In the genomic region with DNA sequence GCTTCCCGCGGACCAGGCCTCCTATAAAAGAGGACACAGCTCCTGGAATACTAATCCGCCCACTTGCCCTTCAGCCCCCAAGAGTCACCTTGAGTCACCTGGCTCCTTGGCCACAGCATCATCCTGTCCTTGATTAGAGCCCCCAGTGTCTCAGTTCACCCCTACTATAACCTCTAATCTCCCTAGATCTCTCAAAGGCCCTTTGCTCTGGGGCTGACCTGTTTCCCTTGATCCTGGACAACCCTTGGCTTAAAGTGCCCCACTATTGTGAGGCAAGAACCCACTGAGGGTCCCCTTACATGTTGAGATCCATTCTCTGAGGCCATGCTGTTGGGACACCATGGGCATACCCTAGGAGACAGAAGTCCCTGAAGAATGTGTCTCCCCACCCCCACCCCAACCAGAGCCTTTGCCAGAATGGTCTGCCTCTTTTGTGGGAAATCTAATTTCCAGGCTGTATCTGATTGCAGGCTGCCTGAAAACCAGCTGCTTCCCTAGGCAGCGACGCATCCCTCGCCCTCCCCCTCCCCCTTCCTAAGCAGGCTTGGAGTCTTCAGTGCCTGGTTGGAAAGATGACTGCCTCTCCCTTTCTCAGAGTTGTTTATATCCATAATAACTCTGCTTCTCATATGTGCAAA, we compare ENCODE assay signal across 11 mouse cellular contexts. TPM values are rescaled to one million over a fixed set of nuclear protein-coding genes. Genes with fewer than 3 reads are reported as not detected.
DNase-seq lines count a peak whose midpoint lies in the region; ATAC-seq and TF ChIP-seq lines count a peak whose summit lies in the region.
"Had no signal": no experiment of that assay in that cellular context is flagged by ENCODE, and none has a peak within 500 bp of the region (broad histone marks: within the 10 kb centered on the region; RNA-seq: fewer than 3 reads in every experiment).

No protein-coding gene starts in this region.

- H3K36me3 ChIP-seq in forebrain, postnatal 0 days (ENCODE audit: insufficient read depth): no peaks in the 10 kb centered on the region
- H3K36me3 ChIP-seq in midbrain, embryonic 14.5 days (ENCODE audit: control insufficient read depth, insufficient read depth, low read length): no peaks in the 10 kb centered on the region

- no peak overlapping the region for H3K9ac ChIP-seq in forebrain, postnatal 0 days
- H3K9ac ChIP-seq in midbrain, embryonic 14.5 days (replicated peaks; ENCODE audit: low read length): no peak overlapping the region

- DNase-seq in adrenal gland, postnatal 10 days: peak; percentile 6
- DNase-seq in adrenal gland, adult (ENCODE audit: inconsistent age in 2 of 2, low spot score in 1 of 2): no peak
- DNase-seq in MN1 (ENCODE audit: low spot score): peak; percentile 85
- peak; percentile 73 for DNase-seq in forebrain, postnatal 0 days
- peak; percentile 84 for DNase-seq in midbrain, embryonic 14.5 days
- DNase-seq in heart, adult 8-10 months (ENCODE audit: low spot score): no peak
- no peak for DNase-seq in layer of hippocampus, adult 11-12 months (ENCODE audit: low spot score)
- no peak for DNase-seq in ovary, adult 18-20 months (ENCODE audit: low spot score)
- DNase-seq: kidney, adult 18-20 months; liver had no signal

- H3K4me1 ChIP-seq in forebrain, postnatal 0 days (ENCODE audit: insufficient read depth): peaks cover 11% of the 10 kb centered on the region
- H3K4me1 ChIP-seq in midbrain, embryonic 14.5 days (ENCODE audit: control insufficient read depth, insufficient read depth, low read length): peaks cover 50% of the 10 kb centered on the region

- 38% methylated on average over 6 of the region's 6 CpGs for WGBS in forebrain, postnatal 0 days
- 38% methylated on average over 6 of the region's 6 CpGs for WGBS in midbrain, embryonic 14.5 days

- ATAC-seq in forebrain, postnatal 0 days: peak; percentile 71
- ATAC-seq in midbrain, embryonic 14.5 days (ENCODE audit: low FRiP score, low TSS enrichment): peak; percentile 44
- ATAC-seq: Patski had no signal

- TF ChIP-seq CTCF in forebrain, postnatal 0 days (IDR thresholded peaks at IDR 0.05; ENCODE audit: low read depth): no peak

- no peak overlapping the region for H3K4me3 ChIP-seq in forebrain, postnatal 0 days (ENCODE audit: low read depth, low read length)
- H3K4me3 ChIP-seq in midbrain, embryonic 14.5 days (replicated peaks; ENCODE audit: low read depth, low read length): no peak overlapping the region

- H3K9me3 ChIP-seq in forebrain, postnatal 0 days (ENCODE audit: low read length): no peaks in the 10 kb centered on the region
- H3K9me3 ChIP-seq in midbrain, embryonic 14.5 days (ENCODE audit: control insufficient read depth, low read length): no peaks in the 10 kb centered on the region

- no peak overlapping the region for H3K4me2 ChIP-seq in forebrain, postnatal 0 days (ENCODE audit: low read depth)
- no peak overlapping the region for H3K4me2 ChIP-seq in midbrain, embryonic 14.5 days (ENCODE audit: low read length)

- H3K27me3 ChIP-seq in forebrain, postnatal 0 days (ENCODE audit: insufficient read depth, low read length): no peaks in the 10 kb centered on the region
- H3K27me3 ChIP-seq in midbrain, embryonic 14.5 days (ENCODE audit: control insufficient read depth, insufficient read depth, low read length): no peaks in the 10 kb centered on the region
- H3K27me3 ChIP-seq: Patski had no signal

- peak overlapping the region; percentile 80 for H3K27ac ChIP-seq in forebrain, postnatal 0 days (ENCODE audit: low read depth, low read length)
- peak overlapping the region; percentile 74 for H3K27ac ChIP-seq in midbrain, embryonic 14.5 days (replicated peaks; ENCODE audit: low read depth, low read length)

RNA-seq across cellular contexts. Expression of a gene that starts 33.8 kb away (rescaled TPM):
- total RNA-seq in adrenal gland, postnatal 10 days (2021): 10 to 100 TPM; 29.4 to 39.2 TPM
- total RNA-seq in forebrain, postnatal 0 days (2014; rRNA removed): 103 and 120 TPM in 2 replicates
- 31.2 and 42.8 TPM in 2 replicates for polyA plus RNA-seq in forebrain, postnatal 0 days (2015; fragmentation: Nextera tagmentation; extraction: Ambion mirVana)
- 70.2 and 70.4 TPM in 2 replicates for polyA plus RNA-seq in midbrain, embryonic 14.5 days (2014; fragmentation: Nextera tagmentation; extraction: Ambion mirVana)
- total RNA-seq in heart, adult 8-10 months (2022): 10 to 100 TPM; 12.6 to 20.0 (median 16.2) TPM

RNA-seq across cellular contexts. Expression of a gene that starts 33.8 kb away (rescaled TPM):
- total RNA-seq in adrenal gland, postnatal 10 days (2021): 10 to 100 TPM; 32.8 to 37.0 TPM
- total RNA-seq in forebrain, postnatal 0 days (2014; rRNA removed): 25.5 and 43.0 TPM in 2 replicates
- polyA plus RNA-seq in forebrain, postnatal 0 days (2015; fragmentation: Nextera tagmentation; extraction: Ambion mirVana): 69.9 and 75.9 TPM in 2 replicates
- 70.0 TPM in 2 replicates for polyA plus RNA-seq in midbrain, embryonic 14.5 days (2014; fragmentation: Nextera tagmentation; extraction: Ambion mirVana)
- total RNA-seq in heart, adult 8-10 months (2022): 100 to 1,000 TPM; 184 to 210 (median 190) TPM

RNA-seq across cellular contexts. Expression of a gene that starts 44.4 kb away (rescaled TPM):
- 10 to 100 TPM; 61.5 to 62.8 TPM for total RNA-seq in adrenal gland, postnatal 10 days (2021)
- total RNA-seq in forebrain, postnatal 0 days (2014; rRNA removed): 9.7 and 11.5 TPM in 2 replicates
- polyA plus RNA-seq in forebrain, postnatal 0 days (2015; fragmentation: Nextera tagmentation; extraction: Ambion mirVana): 28.0 and 34.4 TPM in 2 replicates
- 24.9 and 28.7 TPM in 2 replicates for polyA plus RNA-seq in midbrain, embryonic 14.5 days (2014; fragmentation: Nextera tagmentation; extraction: Ambion mirVana)
- total RNA-seq in heart, adult 8-10 months (2022): 10 to 100 TPM; 37.0 to 49.9 (median 42.1) TPM

RNA-seq across cellular contexts. Expression of a gene that starts 44.9 kb away (rescaled TPM):
- total RNA-seq in adrenal gland, postnatal 10 days (2021): 100 to 1,000 TPM; 131 to 148 TPM
- total RNA-seq in forebrain, postnatal 0 days (2014; rRNA removed): 65.6 and 68.4 TPM in 2 replicates
- 79.9 and 105 TPM in 2 replicates for polyA plus RNA-seq in forebrain, postnatal 0 days (2015; fragmentation: Nextera tagmentation; extraction: Ambion mirVana)
- polyA plus RNA-seq in midbrain, embryonic 14.5 days (2014; fragmentation: Nextera tagmentation; extraction: Ambion mirVana): 79.9 and 81.3 TPM in 2 replicates
- total RNA-seq in heart, adult 8-10 months (2022): 100 to 1,000 TPM; 146 to 174 (median 157) TPM

Comparison
In these comparisons a context has a peak if more than half of its experiments do, and no peak if none do; other contexts are left out.
1. DNase-seq: peak in adrenal gland, postnatal 10 days (single experiment), MN1 (single experiment), forebrain, postnatal 0 days (single experiment) and midbrain, embryonic 14.5 days (single experiment); none in adrenal gland, adult (0 of 2), heart, adult 8-10 months (single experiment), layer of hippocampus, adult 11-12 months (single experiment) and ovary, adult 18-20 months (single experiment).